Mouse (Mus musculus): ENCODE data around the gene Zmiz1. TPM values are rescaled to one million over a fixed set of nuclear protein-coding genes. Genes with fewer than 3 reads are reported as not detected.

The Zmiz1 gene
- polyA plus RNA-seq, 1 experiment from 2014 or later, result 6.1 TPM

DNA sequence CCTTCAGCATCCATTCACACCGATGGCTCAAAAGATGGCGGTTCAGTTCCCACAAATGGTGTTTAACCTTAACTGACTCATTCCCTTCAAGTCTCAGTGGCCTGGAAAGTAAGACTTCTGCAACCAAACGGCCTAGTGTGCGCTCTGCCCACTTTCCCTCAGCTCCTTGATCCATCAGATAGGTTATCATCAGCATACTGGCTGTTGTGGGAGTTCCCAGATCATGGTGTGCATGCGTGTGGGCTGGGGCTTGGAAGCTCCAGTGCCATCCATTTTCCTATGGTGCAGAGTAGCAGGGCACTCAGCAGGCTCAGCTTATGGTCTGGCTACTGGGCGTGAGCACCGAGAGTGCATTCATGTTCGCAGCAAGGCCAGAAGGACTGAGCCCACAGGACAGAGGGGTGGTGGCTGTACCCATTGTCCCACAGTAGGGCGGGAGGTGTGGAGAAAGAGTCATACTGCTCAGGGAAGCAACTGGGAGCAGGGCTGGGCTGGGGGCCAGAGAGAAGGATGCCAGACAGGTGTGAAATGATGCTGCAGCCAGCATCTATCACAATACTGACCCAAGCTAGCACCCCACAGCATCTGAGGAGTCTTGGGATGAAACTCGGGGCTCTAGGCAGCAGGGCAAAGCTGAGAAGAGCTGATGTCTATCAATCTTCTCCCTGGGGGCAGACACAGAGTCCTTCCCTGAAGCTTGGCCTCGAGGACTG, 33.7 kb downstream of the Zmiz1 start:
- Histone ChIP-seq H3K36me3 (ENCODE audit: control insufficient read depth, insufficient read depth) (no peaks in the 10 kb centered on the region), H3K9me3 (replicated peaks; ENCODE audit: control insufficient read depth, low read length) (no peaks in the 10 kb centered on the region), H3K9ac (ENCODE audit: low read depth, low read length) (no peak overlapping the region), H3K27ac (ENCODE audit: low read length) (no peak overlapping the region), H3K4me3 (ENCODE audit: low read depth, low read length) (no peak overlapping the region), H3K4me1 (ENCODE audit: control insufficient read depth, low read depth, low read length) (peaks cover 77% of the 10 kb centered on the region), H3K27me3 (ENCODE audit: control insufficient read depth, insufficient read depth, low read depth, low read length) (no peaks in the 10 kb centered on the region), H3K4me2 (ENCODE audit: low read depth, low read length) (no peak overlapping the region)
- 48% methylated on average over 11 of the region's 11 CpGs for WGBS (ENCODE audit: insufficient replicate concordance)
- peak; percentile 35 for ATAC-seq (ENCODE audit: low read depth)

GRCm38 (mm10) chr14:25493301-25494241, 34.6 kb downstream of the Zmiz1 start:
- H3K9me3 ChIP-seq (replicated peaks; ENCODE audit: control insufficient read depth, low read length), result no peaks in the 10 kb centered on the region
- ATAC-seq (ENCODE audit: low read depth), result no peak
- H3K36me3 ChIP-seq (ENCODE audit: control insufficient read depth, insufficient read depth), result no peaks in the 10 kb centered on the region
- 60% methylated on average over 22 of the region's 22 CpGs for WGBS (ENCODE audit: insufficient replicate concordance)
- H3K4me2 ChIP-seq (ENCODE audit: low read depth, low read length), result no peak overlapping the region
- H3K27me3 ChIP-seq (ENCODE audit: control insufficient read depth, insufficient read depth, low read depth, low read length), result no peaks in the 10 kb centered on the region
- peaks cover 69% of the 10 kb centered on the region for H3K4me1 ChIP-seq (ENCODE audit: control insufficient read depth, low read depth, low read length)
- H3K27ac ChIP-seq (ENCODE audit: low read length), result no peak overlapping the region
- no peak overlapping the region for H3K4me3 ChIP-seq (ENCODE audit: low read depth, low read length)
- no peak overlapping the region for H3K9ac ChIP-seq (ENCODE audit: low read depth, low read length)

DNA sequence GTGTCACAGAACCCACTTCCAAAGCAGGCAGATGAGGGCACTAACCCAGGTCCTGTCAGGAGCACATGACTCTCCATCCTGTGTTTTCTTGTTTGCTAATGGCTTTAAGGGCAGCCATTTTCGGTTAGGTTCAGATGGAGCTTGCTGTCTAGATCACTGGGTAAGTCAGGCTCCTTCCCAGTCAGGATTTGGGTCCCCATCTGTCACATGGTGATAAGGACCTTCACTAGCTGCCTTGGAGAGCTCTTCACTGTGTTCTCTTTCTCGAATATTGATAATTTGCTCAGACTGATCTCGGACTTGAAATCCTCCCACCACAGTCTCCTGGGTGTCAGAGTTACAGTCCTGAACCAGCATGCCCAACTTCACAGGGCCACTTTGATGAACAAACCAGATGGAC, 35.8 kb downstream of the Zmiz1 start:
- H3K4me1 ChIP-seq (ENCODE audit: control insufficient read depth, low read depth, low read length), result peaks cover 57% of the 10 kb centered on the region
- 18% methylated on average over 3 of the region's 3 CpGs for WGBS (ENCODE audit: insufficient replicate concordance)
- no peaks in the 10 kb centered on the region for H3K9me3 ChIP-seq (replicated peaks; ENCODE audit: control insufficient read depth, low read length)
- no peaks in the 10 kb centered on the region for H3K36me3 ChIP-seq (ENCODE audit: control insufficient read depth, insufficient read depth)
- peak; percentile 64 for ATAC-seq (ENCODE audit: low read depth)
- no peak overlapping the region; the same call in 1 of the 2 replicates for H3K27ac ChIP-seq (ENCODE audit: low read length)
- H3K27me3 ChIP-seq (ENCODE audit: control insufficient read depth, insufficient read depth, low read depth, low read length), result no peaks in the 10 kb centered on the region
- no peak overlapping the region for H3K4me3 ChIP-seq (ENCODE audit: low read depth, low read length)
- no peak overlapping the region for H3K4me2 ChIP-seq (ENCODE audit: low read depth, low read length)
- no peak overlapping the region for H3K9ac ChIP-seq (ENCODE audit: low read depth, low read length)

DNA sequence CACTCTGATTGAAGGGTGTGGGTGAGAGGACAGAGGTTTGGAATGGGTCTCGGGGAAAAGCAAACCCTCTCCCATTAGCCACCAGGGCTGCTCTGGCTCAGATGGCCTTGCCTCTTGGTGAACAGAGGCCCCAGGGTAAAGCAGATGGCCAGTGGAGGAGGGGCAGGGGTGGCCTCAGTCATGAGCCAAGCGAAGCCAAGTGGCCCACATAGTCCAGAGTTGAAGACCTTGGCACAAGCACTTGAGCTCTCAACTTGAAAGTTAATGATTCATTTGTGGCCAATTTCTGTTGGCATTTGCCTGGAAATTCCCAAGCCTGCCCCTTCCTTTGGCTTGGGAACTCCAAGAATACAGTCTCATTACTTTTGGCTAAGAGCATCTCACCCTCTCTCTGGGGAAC, 37.1 kb downstream of the Zmiz1 start:
- Histone ChIP-seq H3K4me1 (ENCODE audit: control insufficient read depth, low read depth, low read length) (peaks cover 63% of the 10 kb centered on the region), H3K9me3 (replicated peaks; ENCODE audit: control insufficient read depth, low read length) (no peaks in the 10 kb centered on the region), H3K27me3 (ENCODE audit: control insufficient read depth, insufficient read depth, low read depth, low read length) (no peaks in the 10 kb centered on the region), H3K4me2 (ENCODE audit: low read depth, low read length) (no peak overlapping the region), H3K9ac (ENCODE audit: low read depth, low read length) (no peak overlapping the region), H3K4me3 (ENCODE audit: low read depth, low read length) (no peak overlapping the region), H3K36me3 (ENCODE audit: control insufficient read depth, insufficient read depth) (no peaks in the 10 kb centered on the region), H3K27ac (ENCODE audit: low read length) (no peak overlapping the region)
- 0 out of 2 replicates have a peak, but pooled peaks have one; percentile 15 for ATAC-seq (ENCODE audit: low read depth)
- WGBS (ENCODE audit: insufficient replicate concordance), result 59% methylated on average over 2 of the region's 2 CpGs

DNA sequence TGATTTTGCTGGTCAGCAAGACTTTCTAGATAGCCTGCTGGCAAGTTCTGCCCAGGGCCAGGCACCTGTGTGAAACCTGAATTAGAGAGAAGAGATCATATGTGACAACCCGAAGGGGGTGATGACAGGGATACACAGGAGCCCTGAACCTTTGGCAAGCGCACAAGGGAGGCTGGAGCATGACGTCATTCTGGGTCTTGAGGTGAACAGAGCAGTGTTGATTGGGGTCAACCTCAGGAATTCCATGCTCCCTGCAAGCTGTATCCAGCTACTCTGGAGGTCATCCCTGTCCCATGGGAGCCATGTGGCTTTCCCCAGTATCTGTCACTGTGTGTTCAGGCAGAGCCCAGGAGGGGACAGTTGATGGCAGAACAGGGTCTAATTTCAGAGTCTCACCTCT, 38.0 kb downstream of the Zmiz1 start:
- Histone ChIP-seq H3K9me3 (replicated peaks; ENCODE audit: control insufficient read depth, low read length) (no peaks in the 10 kb centered on the region), H3K4me1 (ENCODE audit: control insufficient read depth, low read depth, low read length) (peaks cover 56% of the 10 kb centered on the region), H3K27me3 (ENCODE audit: control insufficient read depth, insufficient read depth, low read depth, low read length) (no peaks in the 10 kb centered on the region), H3K4me2 (ENCODE audit: low read depth, low read length) (no peak overlapping the region), H3K27ac (ENCODE audit: low read length) (no peak overlapping the region), H3K36me3 (ENCODE audit: control insufficient read depth, insufficient read depth) (no peaks in the 10 kb centered on the region), H3K4me3 (ENCODE audit: low read depth, low read length) (no peak overlapping the region), H3K9ac (ENCODE audit: low read depth, low read length) (no peak overlapping the region)
- 67% methylated on average over 3 of the region's 3 CpGs for WGBS (ENCODE audit: insufficient replicate concordance)
- ATAC-seq (ENCODE audit: low read depth), result no peak

- no peaks in the 10 kb centered on the region for H3K9me3 ChIP-seq (replicated peaks; ENCODE audit: control insufficient read depth, low read length)
- no peaks in the 10 kb centered on the region for H3K27me3 ChIP-seq (ENCODE audit: control insufficient read depth, insufficient read depth, low read depth, low read length)
- H3K4me3 ChIP-seq (ENCODE audit: low read depth, low read length), result no peak overlapping the region
- no peak overlapping the region for H3K9ac ChIP-seq (ENCODE audit: low read depth, low read length)
- H3K36me3 ChIP-seq (ENCODE audit: control insufficient read depth, insufficient read depth), result no peaks in the 10 kb centered on the region
- H3K27ac ChIP-seq (ENCODE audit: low read length), result no peak overlapping the region
- 73% methylated on average over 8 of the region's 8 CpGs for WGBS (ENCODE audit: insufficient replicate concordance)
- no peak for ATAC-seq (ENCODE audit: low read depth)
- peaks cover 50% of the 10 kb centered on the region for H3K4me1 ChIP-seq (ENCODE audit: control insufficient read depth, low read depth, low read length)
- H3K4me2 ChIP-seq (ENCODE audit: low read depth, low read length), result no peak overlapping the region
These were observed 38.6 kb downstream of the Zmiz1 start for GRCm38 (mm10) chr14:25497596-25497995.

DNA sequence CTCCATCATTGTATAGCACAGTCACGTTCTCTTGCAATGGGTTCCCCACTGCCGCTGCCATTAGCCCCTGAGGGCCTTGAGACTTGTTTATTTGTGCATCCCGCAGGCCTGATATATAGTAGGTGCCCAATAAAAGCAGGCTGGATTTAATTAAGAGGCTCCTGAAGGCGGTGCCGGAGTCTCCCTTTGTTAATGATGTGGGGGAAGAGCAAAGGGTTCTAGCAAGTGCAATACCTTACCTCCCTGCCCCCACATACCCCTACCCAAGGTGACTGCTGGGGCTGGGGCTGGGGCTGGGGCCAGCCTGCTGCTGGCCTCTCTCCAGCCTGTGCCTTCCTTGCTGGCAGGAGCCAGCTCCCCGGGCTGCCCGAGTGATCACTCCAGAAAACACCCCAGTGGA, 39.4 kb downstream of the Zmiz1 start:
- Histone ChIP-seq H3K36me3 (ENCODE audit: control insufficient read depth, insufficient read depth) (no peaks in the 10 kb centered on the region), H3K9me3 (replicated peaks; ENCODE audit: control insufficient read depth, low read length) (no peaks in the 10 kb centered on the region), H3K4me2 (ENCODE audit: low read depth, low read length) (no peak overlapping the region), H3K4me3 (ENCODE audit: low read depth, low read length) (no peak overlapping the region), H3K27ac (ENCODE audit: low read length) (no peak overlapping the region), H3K4me1 (ENCODE audit: control insufficient read depth, low read depth, low read length) (peaks cover 42% of the 10 kb centered on the region), H3K27me3 (ENCODE audit: control insufficient read depth, insufficient read depth, low read depth, low read length) (no peaks in the 10 kb centered on the region), H3K9ac (ENCODE audit: low read depth, low read length) (no peak overlapping the region)
- ATAC-seq (ENCODE audit: low read depth), result no peak
- 68% methylated on average over 7 of the region's 7 CpGs for WGBS (ENCODE audit: insufficient replicate concordance)

DNA sequence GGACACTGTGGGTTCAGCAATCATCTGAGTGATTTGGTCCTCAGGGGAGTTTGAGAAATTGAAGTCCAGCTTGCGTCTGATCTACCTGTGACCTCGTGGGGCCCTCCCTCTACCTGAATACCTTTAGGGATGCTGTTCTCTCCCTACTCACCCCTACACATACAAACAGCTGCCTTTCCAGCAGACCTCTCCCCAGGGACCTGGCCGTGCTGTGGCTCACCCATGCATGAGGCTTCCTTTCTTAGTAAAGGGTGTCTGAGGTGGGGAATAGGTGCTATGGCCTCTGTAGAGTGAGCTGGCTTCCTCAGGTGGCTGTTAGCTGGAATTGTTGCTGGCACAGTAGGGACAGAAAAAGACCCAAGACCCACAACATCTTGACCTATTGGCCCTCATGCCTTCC, 40.5 kb downstream of the Zmiz1 start:
- no peak overlapping the region for H3K9ac ChIP-seq (ENCODE audit: low read depth, low read length)
- no peak overlapping the region for H3K27ac ChIP-seq (ENCODE audit: low read length)
- no peaks in the 10 kb centered on the region for H3K27me3 ChIP-seq (ENCODE audit: control insufficient read depth, insufficient read depth, low read depth, low read length)
- 60% methylated on average over 3 of the region's 3 CpGs for WGBS (ENCODE audit: insufficient replicate concordance)
- H3K4me2 ChIP-seq (ENCODE audit: low read depth, low read length), result no peak overlapping the region
- H3K36me3 ChIP-seq (ENCODE audit: control insufficient read depth, insufficient read depth), result no peaks in the 10 kb centered on the region
- ATAC-seq (ENCODE audit: low read depth), result no peak
- no peaks in the 10 kb centered on the region for H3K9me3 ChIP-seq (replicated peaks; ENCODE audit: control insufficient read depth, low read length)
- peaks cover 34% of the 10 kb centered on the region for H3K4me1 ChIP-seq (ENCODE audit: control insufficient read depth, low read depth, low read length)
- H3K4me3 ChIP-seq (ENCODE audit: low read depth, low read length), result no peak overlapping the region

Data from liver, embryonic 16.5 days (tissue).